Mouse (Mus musculus) limb, embryonic 15.5 days (tissue): Measurements from ENCODE around the gene Plod2. TPM values are rescaled to one million over a fixed set of nuclear protein-coding genes. Genes with fewer than 3 reads are reported as not detected.

Experiments
- polyA plus RNA-seq: library from polyadenylated mRNA; unstranded; fragments of >200 nt; fragmentation: Nextera tagmentation; extraction: Ambion mirVana; gene quantifications from 2 replicates; pipeline ENCODE4 v1.2.1, GENCODE M21; 2015

Gene Plod2
- polyA plus RNA-seq, 1 experiment from 2014 or later: 55.2 TPM

Other genes starting within 250 kb of the Plod2 start
- not detected in 2 replicates for gene 1700057G04Rik, start 232.8 kb upstream of the Plod2 start, polyA plus RNA-seq
- gene Plscr4, start 84.8 kb upstream of the Plod2 start, polyA plus RNA-seq: 3.5 and 4.5 TPM in 2 replicates